Mouse (Mus musculus): ENCODE measurements around the gene 1700010I14Rik. TPM values are rescaled to one million over a fixed set of nuclear protein-coding genes. Genes with fewer than 3 reads are reported as not detected.

Gene 1700010I14Rik
- polyA plus RNA-seq (2015; fragmentation: Nextera tagmentation; extraction: Ambion mirVana): 1.5 and 1.6 TPM in 2 replicates

DNA sequence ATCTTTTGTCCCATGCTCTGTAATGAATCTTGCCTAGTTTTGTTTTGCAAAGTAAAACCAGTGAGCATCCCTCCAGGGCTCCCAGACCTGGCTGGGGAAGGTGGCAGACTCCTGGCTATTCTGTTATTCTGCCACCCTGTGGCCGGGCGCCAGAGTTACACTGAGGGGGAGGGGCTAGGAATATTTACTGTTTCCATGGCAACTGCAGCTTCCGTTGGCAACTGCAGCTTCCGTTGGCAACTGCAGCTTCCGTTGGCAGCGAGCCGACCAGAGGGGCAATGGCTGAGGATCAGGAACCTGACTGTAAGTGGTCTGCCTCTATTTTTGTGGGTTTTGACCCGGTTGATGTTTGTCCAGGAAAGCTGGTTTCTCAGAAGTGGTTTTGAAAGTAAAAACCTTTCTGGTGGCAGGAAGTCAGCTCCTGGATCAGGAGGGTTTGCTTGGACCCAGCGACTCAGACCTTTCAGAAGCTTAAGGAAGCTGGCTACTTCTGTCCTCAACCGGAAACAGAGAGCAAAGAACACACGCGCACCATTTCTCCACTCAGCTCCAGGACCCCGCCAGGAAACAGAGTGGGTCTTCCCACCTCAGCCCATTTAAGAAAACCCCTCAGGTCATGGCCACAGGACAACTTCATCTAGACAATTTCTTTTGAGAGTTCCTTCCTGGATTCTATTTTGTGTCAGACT, at the start of gene 1700010I14Rik:
1700010I14Rik (plus strand) TSS at position 215 of the 689 bp plus-strand sequence.

